Comparison of ENCODE assay signal across 18 mouse cellular contexts in the genomic region with DNA sequence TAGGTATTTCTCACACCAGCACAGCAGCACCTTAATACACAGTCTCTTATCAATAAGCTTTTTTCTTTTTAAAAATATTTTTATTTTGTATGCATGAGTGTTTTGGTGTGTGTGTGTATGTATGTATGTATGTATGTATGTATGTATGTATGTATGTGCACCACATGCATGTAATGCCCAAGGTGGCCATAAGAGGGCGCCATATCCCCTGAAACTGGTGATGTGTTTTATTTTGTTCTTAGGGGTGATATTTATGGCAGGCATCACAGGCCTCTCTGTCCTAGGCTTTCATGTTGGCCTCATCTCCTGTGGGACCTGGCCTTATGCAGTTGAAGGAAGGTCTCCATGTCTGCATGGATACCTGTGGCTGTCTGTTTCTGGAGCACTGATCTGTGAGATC. TPM values are rescaled to one million over a fixed set of nuclear protein-coding genes. Genes with fewer than 3 reads are reported as not detected.
A peak's percentile ranks its signal among the peaks of the same experiment; 100 is the strongest.
DNase-seq lines count a peak whose midpoint lies in the region; ATAC-seq and TF ChIP-seq lines count a peak whose summit lies in the region.
"Had no signal": no experiment of that assay in that cellular context is flagged by ENCODE, and none has a peak within 500 bp of the region (broad histone marks: within the 10 kb centered on the region; RNA-seq: fewer than 3 reads in every experiment).

No protein-coding gene starts in this region.

- H3K4me1 ChIP-seq in intestine, postnatal 0 days (replicated peaks; ENCODE audit: control insufficient read depth, insufficient read depth, low read length) = no peaks in the 10 kb centered on the region
- H3K4me1 ChIP-seq in intestine, embryonic 16.5 days (ENCODE audit: control insufficient read depth, insufficient read depth, low read length) = peaks cover 10% of the 10 kb centered on the region; the same call in 1 of the 2 replicates
- no peaks in the 10 kb centered on the region for H3K4me1 ChIP-seq in midbrain, postnatal 0 days (ENCODE audit: insufficient read depth, low read length)
- peaks cover 5% of the 10 kb centered on the region; the same call in 1 of the 2 replicates for H3K4me1 ChIP-seq in midbrain, embryonic 15.5 days
- no peaks in the 10 kb centered on the region for H3K4me1 ChIP-seq in MEL (ENCODE audit: control insufficient read depth in 1 of 2, insufficient read depth in 2 of 2, low read length in 2 of 2)
- H3K4me1 ChIP-seq: forebrain, embryonic 13.5 days; hindbrain, embryonic 15.5 days; limb, embryonic 15.5 days; neural tube, embryonic 15.5 days had no signal

- no peak overlapping the region for H3K4me3 ChIP-seq in intestine, postnatal 0 days (ENCODE audit: low read depth, low read length)
- no peak overlapping the region for H3K4me3 ChIP-seq in intestine, embryonic 16.5 days (ENCODE audit: low read length)
- no peak overlapping the region for H3K4me3 ChIP-seq in midbrain, postnatal 0 days (ENCODE audit: low read depth, low read length)
- H3K4me3 ChIP-seq in midbrain, embryonic 15.5 days = no peak overlapping the region
- H3K4me3 ChIP-seq in MEL (ENCODE audit: control insufficient read depth in 1 of 2, insufficient read depth in 1 of 2, low read depth in 2 of 2, low read length in 2 of 2) = no peak overlapping the region
- H3K4me3 ChIP-seq: forebrain, embryonic 13.5 days; hindbrain, embryonic 15.5 days; limb, embryonic 15.5 days; neural tube, embryonic 15.5 days had no signal

- H3K4me2 ChIP-seq in intestine, postnatal 0 days (replicated peaks; ENCODE audit: low read depth) = no peak overlapping the region
- no peak overlapping the region for H3K4me2 ChIP-seq in intestine, embryonic 16.5 days (ENCODE audit: low read depth, low read length)
- H3K4me2 ChIP-seq in midbrain, postnatal 0 days (ENCODE audit: low read depth, low read length, poor library complexity, severe bottlenecking) = no peak overlapping the region
- no peak overlapping the region for H3K4me2 ChIP-seq in midbrain, embryonic 15.5 days
- H3K4me2 ChIP-seq: forebrain, embryonic 13.5 days; hindbrain, embryonic 15.5 days; limb, embryonic 15.5 days; neural tube, embryonic 15.5 days had no signal

- TF ChIP-seq EP300 in MEL (IDR thresholded peaks at IDR 0.05; ENCODE audit: low read depth in 1 of 2, low read length in 2 of 2) = no peak

- H3K9me3 ChIP-seq in intestine, postnatal 0 days (ENCODE audit: control insufficient read depth) = no peaks in the 10 kb centered on the region
- H3K9me3 ChIP-seq in intestine, embryonic 16.5 days (ENCODE audit: control insufficient read depth, low read length) = no peaks in the 10 kb centered on the region
- no peaks in the 10 kb centered on the region for H3K9me3 ChIP-seq in midbrain, postnatal 0 days (ENCODE audit: low read length)
- H3K9me3 ChIP-seq in midbrain, embryonic 15.5 days = no peaks in the 10 kb centered on the region
- no peaks in the 10 kb centered on the region for H3K9me3 ChIP-seq in MEL (replicated peaks; ENCODE audit: insufficient read depth, low read length)
- H3K9me3 ChIP-seq: hindbrain, embryonic 15.5 days; limb, embryonic 15.5 days; neural tube, embryonic 15.5 days had no signal

- TF ChIP-seq RAD21 in MEL (IDR thresholded peaks at IDR 0.05; ENCODE audit: low read depth, low read length) = no peak

- no peaks in the 10 kb centered on the region for H3K79me2 ChIP-seq in MEL (ENCODE audit: control insufficient read depth, insufficient read depth, low read length, poor library complexity)

- H3K9ac ChIP-seq in intestine, postnatal 0 days (ENCODE audit: low read depth, low read length) = no peak overlapping the region
- no peak overlapping the region for H3K9ac ChIP-seq in intestine, embryonic 16.5 days (ENCODE audit: low read depth, low read length)
- no peak overlapping the region for H3K9ac ChIP-seq in midbrain, postnatal 0 days (replicated peaks; ENCODE audit: low read length, poor library complexity, severe bottlenecking)
- H3K9ac ChIP-seq in midbrain, embryonic 15.5 days = no peak overlapping the region
- no peak overlapping the region for H3K9ac ChIP-seq in MEL (ENCODE audit: control insufficient read depth, low read depth, low read length, poor library complexity, severe bottlenecking)
- H3K9ac ChIP-seq: forebrain, embryonic 13.5 days; hindbrain, embryonic 15.5 days; limb, embryonic 15.5 days; neural tube, embryonic 15.5 days had no signal

- no peak for ATAC-seq in intestine, postnatal 0 days
- ATAC-seq in intestine, embryonic 16.5 days = no peak
- no peak for ATAC-seq in midbrain, postnatal 0 days (ENCODE audit: low FRiP score)
- no peak for ATAC-seq in midbrain, embryonic 15.5 days (replicated peaks)
- ATAC-seq: forebrain, embryonic 13.5 days; midbrain, embryonic 16.5 days had no signal

- no peak for TF ChIP-seq POLR2A in MEL (IDR thresholded peaks at IDR 0.05; ENCODE audit: control insufficient read depth in 1 of 2, insufficient read depth in 1 of 2, low read depth in 1 of 2, low read length in 2 of 2, poor library complexity in 1 of 2)

- no peak overlapping the region for H3K27ac ChIP-seq in intestine, postnatal 0 days (ENCODE audit: low read depth, low read length)
- H3K27ac ChIP-seq in intestine, embryonic 16.5 days (ENCODE audit: low read length) = no peak overlapping the region
- no peak overlapping the region for H3K27ac ChIP-seq in midbrain, postnatal 0 days (ENCODE audit: low read depth, low read length)
- no peak overlapping the region for H3K27ac ChIP-seq in midbrain, embryonic 15.5 days
- no peak overlapping the region for H3K27ac ChIP-seq in MEL (ENCODE audit: control insufficient read depth, low read depth, low read length)
- H3K27ac ChIP-seq: forebrain, embryonic 13.5 days; hindbrain, embryonic 15.5 days; limb, embryonic 15.5 days; macrophage; neural tube, embryonic 15.5 days had no signal

- no peaks in the 10 kb centered on the region for H3K36me3 ChIP-seq in intestine, postnatal 0 days (ENCODE audit: control insufficient read depth, insufficient read depth)
- no peaks in the 10 kb centered on the region for H3K36me3 ChIP-seq in intestine, embryonic 16.5 days (ENCODE audit: control insufficient read depth, insufficient read depth, low read length)
- no peaks in the 10 kb centered on the region for H3K36me3 ChIP-seq in midbrain, postnatal 0 days (ENCODE audit: insufficient read depth, low read length)
- H3K36me3 ChIP-seq in midbrain, embryonic 15.5 days (replicated peaks) = no peaks in the 10 kb centered on the region
- H3K36me3 ChIP-seq in MEL (ENCODE audit: control insufficient read depth in 1 of 2, insufficient read depth in 2 of 2, low read length in 2 of 2) = no peaks in the 10 kb centered on the region
- H3K36me3 ChIP-seq: hindbrain, embryonic 15.5 days; limb, embryonic 15.5 days; neural tube, embryonic 15.5 days had no signal

- H3K27me3 ChIP-seq in intestine, postnatal 0 days (replicated peaks; ENCODE audit: control insufficient read depth, insufficient read depth, low read length) = no peaks in the 10 kb centered on the region
- H3K27me3 ChIP-seq in intestine, embryonic 16.5 days (replicated peaks; ENCODE audit: control insufficient read depth, insufficient read depth, low read length) = no peaks in the 10 kb centered on the region
- H3K27me3 ChIP-seq in midbrain, postnatal 0 days (ENCODE audit: insufficient read depth, low read length) = peaks cover 3% of the 10 kb centered on the region; the same call in 1 of the 2 replicates
- H3K27me3 ChIP-seq in midbrain, embryonic 15.5 days (replicated peaks) = 0 out of 2 replicates have a peak, but pooled peaks cover under 1% of the 10 kb centered on the region
- no peaks in the 10 kb centered on the region for H3K27me3 ChIP-seq in MEL (ENCODE audit: control insufficient read depth in 1 of 2, insufficient read depth in 2 of 2, low read length in 2 of 2)
- H3K27me3 ChIP-seq: forebrain, embryonic 13.5 days had no signal

- WGBS in intestine, postnatal 0 days = 81% methylated on average over 1 of the region's 1 CpGs
- WGBS in intestine, embryonic 16.5 days = 64% methylated on average over 1 of the region's 1 CpGs
- 85% methylated on average over 1 of the region's 1 CpGs for WGBS in midbrain, postnatal 0 days
- WGBS in midbrain, embryonic 15.5 days = 90% methylated on average over 1 of the region's 1 CpGs

- DNase-seq in midbrain, postnatal 0 days (ENCODE audit: low spot score) = no peak
- DNase-seq in MEL (ENCODE audit: low read depth, low spot score) = no peak
- peak; percentile 22 for DNase-seq in testis, postnatal 14 days (ENCODE audit: low spot score)
- no peak for DNase-seq in spleen, adult 18-20 months
- DNase-seq: cerebellum, postnatal 10 days; gastrocnemius, postnatal 25 days; layer of hippocampus, postnatal 36 days; thymus, postnatal 14 days had no signal

- peak; percentile 61 for TF ChIP-seq CTCF in intestine, postnatal 0 days (IDR thresholded peaks at IDR 0.05; ENCODE audit: low read depth)
- peak; percentile 61 for TF ChIP-seq CTCF in midbrain, postnatal 0 days (IDR thresholded peaks at IDR 0.05)
- TF ChIP-seq CTCF in MEL (IDR thresholded peaks at IDR 0.05 in 2 of 3, conservative IDR thresholded peaks at IDR 0.05 in 1 of 3; ENCODE audit: control insufficient read depth in 1 of 3, insufficient read depth in 1 of 3, low read depth in 2 of 3, low read length in 3 of 3, poor library complexity in 1 of 3, severe bottlenecking in 1 of 3) = peak; percentile 8 to 44 (median 9); a peak in 3 of 6 replicates

TF ChIP-seq in MEL, 35 proteins besides CTCF, POLR2A, EP300 and RAD21 (continues in another document):
- TF ChIP-seq KAT2A (conservative IDR thresholded peaks at IDR 0.05; ENCODE audit: low read depth, low read length) = no peak
- no peak for TF ChIP-seq ZMIZ1 (IDR thresholded peaks at IDR 0.05; ENCODE audit: low read depth, low read length)
- no peak for TF ChIP-seq CHD2 (IDR thresholded peaks at IDR 0.05; ENCODE audit: low read length)
- no peak for TF ChIP-seq UBTF (IDR thresholded peaks at IDR 0.05; ENCODE audit: borderline replicate concordance, insufficient read depth, low read depth, low read length)
- TF ChIP-seq NELFE (IDR thresholded peaks at IDR 0.05; ENCODE audit: low read depth, low read length) = no peak
- no peak for TF ChIP-seq ZKSCAN1 (IDR thresholded peaks at IDR 0.05; ENCODE audit: low read depth, low read length)
- TF ChIP-seq MXI1 (IDR thresholded peaks at IDR 0.05; ENCODE audit: low read depth, low read length) = no peak
- no peak for TF ChIP-seq ZC3H11A (IDR thresholded peaks at IDR 0.05; ENCODE audit: low read depth, low read length)
- TF ChIP-seq POLR2AphosphoS5 (IDR thresholded peaks at IDR 0.05; ENCODE audit: borderline replicate concordance, low read depth, low read length) = no peak
- no peak for TF ChIP-seq TBP (IDR thresholded peaks at IDR 0.05; ENCODE audit: low read depth, low read length)

RNA-seq across cellular contexts. Expression of gene Pitx1, which starts 34.0 kb away (rescaled TPM):
- polyA plus RNA-seq in intestine, postnatal 0 days (2015; fragmentation: Nextera tagmentation; extraction: Ambion mirVana) = 5.9 and 8.2 TPM in 2 replicates
- polyA plus RNA-seq in intestine, embryonic 16.5 days (2015; fragmentation: Nextera tagmentation; extraction: Ambion mirVana) = 9.0 and 9.1 TPM in 2 replicates
- 1.9 and 3.3 TPM in 2 replicates for total RNA-seq in midbrain, postnatal 0 days (2014; rRNA removed)
- polyA plus RNA-seq in midbrain, postnatal 0 days (2015; fragmentation: Nextera tagmentation; extraction: Ambion mirVana) = 2.2 and 2.7 TPM in 2 replicates
- 2.9 and 3.7 TPM in 2 replicates for polyA plus RNA-seq in midbrain, embryonic 15.5 days (2015; fragmentation: Nextera tagmentation; extraction: Ambion mirVana)
- not detected in 2 replicates for total RNA-seq in MEL (2012; rRNA removed)
- not detected for polyA plus RNA-seq in MEL (2012; ENCODE audit: insufficient read depth in 1 of 2, insufficient read length in 2 of 2, low read depth in 1 of 2, low replicate concordance in 2 of 2, missing spikeins in 1 of 2)
- total RNA-seq: adrenal gland, adult 18-20 months; layer of hippocampus, postnatal 36 days had no signal
- polyA plus RNA-seq: forebrain, embryonic 13.5 days; macrophage; neural tube, embryonic 15.5 days had no signal

Comparison
In these comparisons a context has a peak if more than half of its experiments do, and no peak if none do; other contexts are left out.
1. CTCF ChIP-seq: peak in every context shown above with its lines; median percentile 61 in intestine, postnatal 0 days; 61 in midbrain, postnatal 0 days; 9 in MEL.